Mouse (Mus musculus) embryonic facial prominence, embryonic 10.5 days (tissue): ENCODE measurements around the gene Hspb9. TPM values are rescaled to one million over a fixed set of nuclear protein-coding genes. Genes with fewer than 3 reads are reported as not detected.

Experiments used
- DNase-seq: peaks from one replicate; pipeline ENCODE4 v3.0.0-alpha.2; 2017; ENCODE audit warnings: low spot score
- H3K27ac ChIP-seq: fragments of 300-500 bp; sonication (generic); replicated peaks from 2 replicates; pipeline ENCODE4 v1.5.1; 2016; ENCODE audit warnings: mild to moderate bottlenecking
- H3K27me3 ChIP-seq: fragments of 300-500 bp; sonication (generic); replicated peaks from 2 replicates; pipeline ENCODE4 v1.6.1; 2016; ENCODE audit warnings: low read depth, mild to moderate bottlenecking; ENCODE audit not compliant: poor library complexity, severe bottlenecking
- H3K36me3 ChIP-seq: fragments of 300-500 bp; sonication (generic); replicated peaks from 2 replicates; pipeline ENCODE4 v1.6.1; 2016; ENCODE audit warnings: mild to moderate bottlenecking, moderate library complexity
- H3K4me1 ChIP-seq: fragments of 300-500 bp; sonication (generic); 2 replicates; pipeline ENCODE4 v1.6.1; 2016
- H3K4me3 ChIP-seq: fragments of 300-500 bp; sonication (generic); 2 replicates; pipeline ENCODE4 v1.5.1; 2016; ENCODE audit warnings: mild to moderate bottlenecking, moderate library complexity
- H3K9me3 ChIP-seq: fragments of 300-500 bp; sonication (generic); 2 replicates; pipeline ENCODE4 v1.6.1; 2016; ENCODE audit warnings: mild to moderate bottlenecking
- WGBS: fragments of 180-500 bp; shearing (Covaris S2); methylation state at CpG from one replicate; pipeline ENCODE4 v1.1.7; 2016; 5-methylcytosine and 5-hydroxymethylcytosine counted together
- polyA plus RNA-seq: library from polyadenylated mRNA; unstranded; fragments of >200 nt; fragmentation: Nextera tagmentation; extraction: Ambion mirVana; gene quantifications from 2 replicates; pipeline ENCODE4 v1.2.1, GENCODE M21; 2016

Hspb9 gene
- polyA plus RNA-seq, 1 experiment from 2014 or later: 0.56 TPM

DNA sequence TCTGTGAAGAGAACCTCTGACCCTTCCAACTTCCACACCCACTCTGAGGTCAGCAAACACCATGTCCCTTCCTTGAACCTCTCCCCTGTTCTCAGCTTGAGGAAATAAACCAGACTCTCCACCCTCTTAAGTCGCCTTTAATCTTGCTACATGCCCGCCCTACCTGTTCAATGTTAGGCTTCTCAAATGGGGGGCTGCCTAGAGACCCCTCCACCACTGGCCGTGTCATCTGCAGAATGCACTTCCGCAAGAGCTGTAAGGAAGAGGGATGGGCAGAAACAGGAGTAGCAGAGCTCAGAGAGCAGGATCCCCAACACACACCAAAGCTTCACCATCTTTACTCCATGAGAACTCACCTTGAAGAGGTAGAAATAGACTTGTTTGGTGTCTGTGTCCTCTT, 2.7 kb upstream of the Hspb9 start:
- Histone ChIP-seq H3K9me3 (no peaks in the 10 kb centered on the region), H3K36me3 (peaks cover 61% of the 10 kb centered on the region), H3K27me3 (no peaks in the 10 kb centered on the region), H3K4me1 (peaks cover 48% of the 10 kb centered on the region), H3K27ac (no peak overlapping the region), H3K4me3 (peak overlapping the region; percentile 97)
- no peak for DNase-seq
- WGBS: 85% methylated on average over 4 of the region's 4 CpGs

DNA sequence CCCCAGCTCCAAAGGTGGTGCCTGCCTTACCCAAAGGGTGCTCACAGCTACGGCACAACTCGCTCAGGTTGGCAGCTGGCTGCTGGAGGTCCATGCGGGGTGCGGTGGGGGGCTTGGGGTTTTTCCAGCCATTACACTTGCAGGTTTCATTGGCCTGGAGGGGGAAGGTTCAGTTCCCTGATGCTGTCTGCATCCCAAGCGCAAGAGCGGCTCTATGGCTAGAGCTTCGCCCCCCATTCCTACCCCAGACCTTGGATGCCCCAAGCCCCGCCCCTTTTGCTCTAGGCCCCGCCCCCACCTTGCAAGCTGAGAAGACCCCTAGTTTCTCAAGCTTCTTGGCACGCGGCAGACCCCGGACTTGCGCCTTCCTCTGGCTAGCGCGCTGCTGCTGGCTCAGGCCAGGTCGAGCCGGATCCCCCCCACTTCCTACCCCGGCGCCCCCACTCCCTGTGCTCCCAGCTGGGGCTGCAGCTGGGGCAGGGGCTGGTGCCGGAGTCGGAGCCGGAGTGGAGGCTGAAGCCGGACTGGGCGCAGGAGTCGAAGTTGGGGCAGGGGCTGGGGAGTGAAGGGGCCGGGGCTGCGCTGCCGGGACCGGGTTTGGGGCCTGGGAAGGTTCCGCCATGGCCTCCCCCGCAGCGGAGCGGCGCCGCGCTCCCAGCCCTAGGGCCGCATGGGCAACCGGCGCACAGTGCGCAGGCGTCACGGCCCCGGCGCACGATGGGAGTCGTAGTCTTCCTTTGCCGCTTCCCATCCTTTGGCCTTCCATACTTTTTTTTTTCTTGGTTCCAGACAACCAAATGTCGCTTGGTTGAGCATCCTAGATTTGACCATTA, 1.7 kb upstream of the Hspb9 start, which contains the start of gene Kat2a:
Gene Kat2a, minus strand, starts transcription at position 683 of the 833 bp plus-strand sequence.
- H3K27me3 ChIP-seq: no peaks in the 10 kb centered on the region
- 3% methylated on average over 48 of the region's 48 CpGs for WGBS

DNA sequence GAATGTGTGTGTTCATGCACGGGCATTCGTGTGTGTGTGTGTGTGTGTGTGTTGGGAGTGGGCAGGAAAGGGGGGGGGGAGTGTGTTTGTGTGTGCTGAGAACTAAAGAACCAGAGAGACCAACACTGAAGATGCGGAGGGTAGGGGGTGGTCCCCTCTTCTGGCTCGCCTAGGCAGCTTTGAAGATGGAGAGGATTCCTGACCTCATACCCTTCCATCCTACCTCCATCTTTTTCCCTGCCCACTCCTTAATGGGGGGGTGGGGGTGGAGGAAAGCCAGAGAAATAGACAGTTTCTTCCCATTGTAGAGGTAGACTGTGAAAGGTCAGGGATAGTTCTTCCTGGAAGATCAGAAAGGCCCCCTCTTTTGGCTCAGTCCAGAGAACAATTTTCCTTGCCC, 476 bp upstream of the Hspb9 start:
- no peak for DNase-seq
- Histone ChIP-seq H3K27ac (peak overlapping the region; percentile 99), H3K36me3 (peaks cover 61% of the 10 kb centered on the region), H3K4me3 (peak overlapping the region; percentile 97), H3K27me3 (no peaks in the 10 kb centered on the region), H3K4me1 (peaks cover 48% of the 10 kb centered on the region), H3K9me3 (no peaks in the 10 kb centered on the region)
- 56% methylated on average over 4 of the region's 4 CpGs for WGBS

More for the DNA sequence above, 1.7 kb upstream of the Hspb9 start, which contains the start of gene Kat2a:
- DNase-seq: peak; percentile 89
- Histone ChIP-seq H3K4me3 (peak within 1 kb of the TSS; percentile 97), H3K36me3 (peaks cover 61% of the 10 kb centered on the region), H3K27ac (peak within 1 kb of the TSS; percentile 99), H3K9me3 (no peaks in the 10 kb centered on the region), H3K4me1 (peaks cover 48% of the 10 kb centered on the region)

DNA sequence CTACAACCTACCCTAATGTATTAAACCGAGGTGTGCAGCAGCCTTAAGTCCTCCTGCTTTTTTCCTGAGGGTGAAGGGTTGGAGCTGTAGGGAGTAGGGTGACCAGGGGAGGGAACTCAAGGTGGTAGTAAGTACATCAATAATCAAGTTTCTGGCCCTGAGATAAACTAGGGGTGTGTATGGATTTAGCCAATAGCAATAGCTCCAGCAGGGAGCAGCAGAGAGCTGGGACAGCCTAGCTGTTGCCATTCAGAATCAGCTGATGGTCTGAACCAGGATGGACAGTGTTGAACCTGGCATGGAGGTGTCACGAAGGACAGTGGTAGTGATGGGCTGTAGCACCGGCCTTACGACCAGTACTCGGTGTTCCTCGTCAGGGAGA, 875 bp downstream of the Hspb9 start:
- Histone ChIP-seq H3K27me3 (no peaks in the 10 kb centered on the region), H3K27ac (peak overlapping the region; percentile 99), H3K4me3 (peak overlapping the region; percentile 97), H3K9me3 (no peaks in the 10 kb centered on the region), H3K4me1 (peaks cover 48% of the 10 kb centered on the region), H3K36me3 (peaks cover 61% of the 10 kb centered on the region)
- 51% methylated on average over 6 of the region's 6 CpGs for WGBS
- peak; percentile 75 for DNase-seq

DNA sequence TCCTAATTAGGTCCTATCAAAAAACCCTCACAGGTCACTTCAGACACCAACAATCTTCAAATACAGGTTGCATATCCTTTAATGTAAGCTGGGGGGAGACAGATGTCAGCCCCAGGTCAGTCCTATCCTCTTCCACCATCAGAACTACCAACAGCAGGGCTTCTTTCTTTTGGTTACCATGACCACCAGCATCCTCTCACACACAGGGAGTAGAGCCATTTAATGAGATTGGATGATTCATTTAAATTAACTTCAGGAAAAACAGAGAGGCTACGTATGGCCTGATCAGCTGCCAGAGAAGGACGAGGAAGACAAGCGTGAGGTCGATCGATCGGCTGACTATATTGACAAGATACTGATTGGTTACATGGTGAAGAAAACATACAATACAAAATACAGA, 1.3 kb downstream of the Hspb9 start:
- H3K36me3 ChIP-seq: peaks cover 61% of the 10 kb centered on the region
- H3K9me3 ChIP-seq: no peaks in the 10 kb centered on the region
- DNase-seq: no peak
- H3K4me1 ChIP-seq: peaks cover 48% of the 10 kb centered on the region
- H3K27ac ChIP-seq: no peak overlapping the region
- H3K4me3 ChIP-seq: no peak overlapping the region
- 88% methylated on average over 6 of the region's 6 CpGs for WGBS
- no peaks in the 10 kb centered on the region for H3K27me3 ChIP-seq

DNA sequence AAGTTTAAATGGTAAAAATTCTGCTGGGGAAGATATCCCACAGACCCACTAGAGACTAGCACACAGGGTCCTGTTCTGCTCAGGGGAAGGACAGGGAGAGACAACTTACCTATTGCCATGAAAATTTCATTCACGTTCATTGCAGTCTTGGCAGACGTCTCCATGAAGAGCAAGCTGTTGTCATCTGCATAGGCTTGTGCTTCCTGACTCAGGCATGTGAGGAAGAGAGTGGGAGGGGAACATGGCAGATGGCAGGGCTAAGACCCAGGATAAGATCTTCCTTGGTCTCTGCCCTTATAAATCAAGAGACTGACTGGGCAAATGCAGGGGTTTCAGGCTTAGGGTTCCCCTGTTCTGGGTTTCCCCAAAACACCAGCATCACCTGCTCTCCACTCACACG, 3.0 kb downstream of the Hspb9 start:
- no peak for DNase-seq
- no peak overlapping the region for H3K4me3 ChIP-seq
- no peaks in the 10 kb centered on the region for H3K27me3 ChIP-seq
- peaks cover 53% of the 10 kb centered on the region for H3K36me3 ChIP-seq
- H3K27ac ChIP-seq: no peak overlapping the region
- peaks cover 43% of the 10 kb centered on the region for H3K4me1 ChIP-seq
- H3K9me3 ChIP-seq: no peaks in the 10 kb centered on the region
- WGBS: 90% methylated on average over 3 of the region's 3 CpGs

DNA sequence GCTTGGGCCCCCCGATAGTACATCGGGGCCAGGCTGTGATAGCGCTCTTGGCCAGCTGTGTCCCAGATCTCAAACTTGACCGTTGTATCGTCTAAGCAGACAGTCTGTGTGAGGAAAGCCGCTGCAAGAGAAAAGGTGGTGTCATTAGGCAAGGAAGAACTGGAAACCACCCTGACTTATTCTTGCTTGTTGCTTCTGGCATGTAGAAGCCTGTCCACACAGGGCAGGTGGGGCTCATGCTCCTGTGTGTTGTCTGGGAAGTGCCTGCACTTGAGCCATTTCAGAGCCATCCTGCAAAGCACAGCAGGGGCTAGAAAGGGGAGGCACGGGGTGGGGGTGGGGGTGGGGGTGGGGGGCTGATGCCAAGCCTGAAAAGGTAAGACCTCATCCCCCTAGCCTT, 4.8 kb downstream of the Hspb9 start:
- Histone ChIP-seq H3K27me3 (no peaks in the 10 kb centered on the region), H3K4me3 (no peak overlapping the region), H3K9me3 (no peaks in the 10 kb centered on the region), H3K4me1 (peaks cover 38% of the 10 kb centered on the region), H3K36me3 (peaks cover 53% of the 10 kb centered on the region), H3K27ac (no peak overlapping the region)
- 91% methylated on average over 7 of the region's 7 CpGs for WGBS
- DNase-seq: no peak

DNA sequence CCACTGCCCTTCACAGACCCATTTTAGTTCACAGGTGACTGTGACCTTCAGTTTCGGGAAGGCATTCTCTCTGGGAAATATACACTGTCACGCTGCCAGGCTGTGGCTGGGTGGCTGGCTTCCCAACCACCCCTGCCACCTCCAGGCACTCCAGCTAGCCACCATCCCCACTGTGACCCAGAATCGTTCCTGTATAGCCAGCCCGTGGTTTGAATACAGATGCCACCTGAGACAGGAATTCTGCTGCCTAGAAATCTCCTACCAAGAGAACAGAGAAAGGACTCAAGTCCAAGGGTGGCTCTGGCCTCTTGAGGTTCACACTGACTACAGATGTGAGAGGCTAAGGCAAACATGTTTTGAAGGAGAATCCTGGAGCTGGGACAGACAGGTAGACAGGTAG, 5.2 kb downstream of the Hspb9 start:
- no peak for DNase-seq
- WGBS: 85% methylated on average over 4 of the region's 4 CpGs
- Histone ChIP-seq H3K27ac (no peak overlapping the region), H3K9me3 (no peaks in the 10 kb centered on the region), H3K36me3 (peaks cover 53% of the 10 kb centered on the region), H3K4me1 (peaks cover 34% of the 10 kb centered on the region), H3K27me3 (no peaks in the 10 kb centered on the region), H3K4me3 (no peak overlapping the region)

DNA sequence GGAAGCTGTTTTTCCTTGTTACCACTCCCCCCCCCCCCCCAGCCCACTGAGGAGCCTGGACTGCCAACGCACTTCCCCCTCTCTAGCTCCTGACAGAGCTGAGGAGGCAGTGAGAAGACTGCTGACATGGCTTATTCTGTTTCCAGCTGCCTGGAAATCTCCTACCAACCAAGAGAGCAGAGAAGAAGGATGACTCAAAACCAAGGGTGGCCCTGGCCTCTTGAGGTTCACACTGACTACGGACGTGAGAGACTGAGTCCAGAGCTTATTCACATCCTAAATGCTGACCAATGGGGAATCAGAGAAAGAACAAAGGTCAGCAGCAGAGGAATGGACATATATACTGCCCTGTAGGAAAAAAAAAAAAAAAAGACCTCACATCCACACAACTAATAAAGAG, 5.7 kb downstream of the Hspb9 start:
- Histone ChIP-seq H3K27ac (no peak overlapping the region), H3K4me1 (peaks cover 32% of the 10 kb centered on the region), H3K27me3 (no peaks in the 10 kb centered on the region), H3K36me3 (peaks cover 53% of the 10 kb centered on the region), H3K4me3 (no peak overlapping the region), H3K9me3 (no peaks in the 10 kb centered on the region)
- 90% methylated on average over 3 of the region's 3 CpGs for WGBS
- no peak for DNase-seq

DNA sequence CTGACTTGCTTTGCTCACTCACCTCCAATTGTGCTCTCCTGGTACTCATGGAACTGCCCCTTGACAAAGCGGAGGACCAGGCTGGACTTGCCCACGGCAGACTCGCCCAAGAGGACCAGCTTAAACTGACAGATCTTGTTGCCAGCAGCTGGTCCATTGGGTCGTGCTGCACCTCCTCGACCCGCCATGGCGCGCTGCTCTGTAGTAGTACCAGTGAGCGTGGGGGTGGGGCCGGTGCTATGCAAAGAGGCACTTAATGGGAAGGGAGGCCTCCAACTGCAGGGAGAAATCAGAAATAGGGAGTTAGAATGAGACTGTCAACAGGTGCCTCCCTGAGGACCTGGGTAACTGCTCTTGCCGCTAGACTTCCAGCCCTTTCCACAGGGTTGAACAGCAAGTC, 6.2 kb downstream of the Hspb9 start:
- no peaks in the 10 kb centered on the region for H3K9me3 ChIP-seq
- H3K4me1 ChIP-seq: peaks cover 32% of the 10 kb centered on the region
- no peak overlapping the region for H3K27ac ChIP-seq
- no peak overlapping the region for H3K4me3 ChIP-seq
- H3K27me3 ChIP-seq: no peaks in the 10 kb centered on the region
- peaks cover 52% of the 10 kb centered on the region for H3K36me3 ChIP-seq
- WGBS: 89% methylated on average over 11 of the region's 11 CpGs
- DNase-seq: no peak

DNA sequence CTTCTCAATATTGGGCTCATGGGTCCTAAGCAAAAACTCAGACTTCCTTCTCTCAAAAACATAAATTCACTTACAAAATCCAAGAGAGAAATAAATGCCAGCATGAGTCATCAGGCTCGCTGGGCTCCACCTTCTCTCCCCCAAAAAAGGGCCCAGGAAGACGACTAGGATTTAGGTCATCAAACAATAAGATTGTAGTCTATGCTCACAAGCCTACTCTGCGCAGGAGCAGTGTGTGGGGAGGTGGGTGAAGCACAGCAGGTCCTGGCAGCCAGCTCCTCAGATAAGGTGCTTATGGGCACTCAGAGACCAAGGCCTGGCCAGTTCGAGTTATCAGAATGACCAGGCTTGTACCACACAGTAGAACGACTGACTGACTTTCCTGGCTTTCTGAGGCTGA, 6.7 kb downstream of the Hspb9 start:
- no peak for DNase-seq
- Histone ChIP-seq H3K36me3 (peaks cover 47% of the 10 kb centered on the region), H3K4me1 (peaks cover 32% of the 10 kb centered on the region), H3K4me3 (no peak overlapping the region), H3K27me3 (no peaks in the 10 kb centered on the region), H3K9me3 (no peaks in the 10 kb centered on the region), H3K27ac (no peak overlapping the region)
- 86% methylated on average over 5 of the region's 5 CpGs for WGBS

DNA sequence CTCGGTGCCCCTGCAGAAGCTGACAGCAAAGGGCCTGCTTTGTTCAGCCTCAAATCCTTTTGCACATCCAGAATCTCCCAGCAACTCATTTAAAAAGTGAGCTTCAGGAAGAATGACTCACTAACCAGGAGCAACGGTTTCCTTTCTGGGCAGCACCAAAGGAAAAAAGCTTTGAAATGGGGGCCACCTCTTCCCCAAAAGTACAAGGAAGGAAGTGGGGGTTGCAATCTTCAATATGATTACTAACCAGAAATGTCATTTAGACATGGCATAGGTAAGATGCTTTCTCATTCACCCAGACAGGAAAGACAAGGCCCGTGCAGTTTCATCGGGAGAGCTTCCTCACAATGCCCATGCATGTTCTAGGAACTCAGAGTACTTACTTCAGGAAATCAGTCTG, 7.6 kb downstream of the Hspb9 start:
- WGBS: 70% methylated on average over 4 of the region's 4 CpGs
- Histone ChIP-seq H3K4me3 (no peak overlapping the region), H3K27me3 (no peaks in the 10 kb centered on the region), H3K36me3 (peaks cover 38% of the 10 kb centered on the region), H3K9me3 (no peaks in the 10 kb centered on the region), H3K27ac (peak overlapping the region; percentile 7; the same call in 1 of the 2 replicates), H3K4me1 (peaks cover 32% of the 10 kb centered on the region)
- no peak for DNase-seq

DNA sequence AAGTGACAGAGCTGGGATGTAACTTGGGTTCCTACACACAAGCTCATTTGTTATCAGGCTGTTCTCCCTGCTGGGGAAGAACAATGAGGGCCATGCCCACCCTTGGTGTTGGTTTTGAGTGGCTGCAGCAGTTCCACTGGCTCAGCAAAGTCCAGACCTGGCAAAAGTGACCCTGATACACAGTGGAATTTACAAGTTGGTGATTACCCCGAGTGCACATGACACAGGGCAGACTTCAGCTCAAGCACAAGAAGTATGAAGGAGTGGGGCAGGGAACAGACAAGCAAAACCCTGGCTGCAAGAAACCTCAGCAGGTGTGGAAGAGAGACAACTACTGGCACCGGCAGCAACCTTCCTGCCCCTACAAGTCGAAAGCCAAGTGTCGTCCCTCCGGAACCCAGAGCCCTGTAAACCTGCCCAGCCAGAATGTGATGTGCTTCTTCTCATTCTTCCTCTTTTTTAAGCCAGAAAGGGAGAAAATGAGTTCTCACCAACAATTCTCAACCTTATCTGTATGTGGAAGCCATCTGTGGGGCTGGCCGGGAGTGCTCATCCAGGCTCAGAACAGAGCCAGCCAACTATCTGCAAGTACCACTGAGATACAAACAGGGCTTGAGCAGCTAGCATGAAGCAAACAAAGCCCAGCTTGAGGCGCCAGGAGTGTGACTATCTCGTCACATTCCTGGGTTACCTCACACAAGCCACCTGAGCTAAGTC, 8.3 kb downstream of the Hspb9 start:
- H3K4me1 ChIP-seq: peaks cover 32% of the 10 kb centered on the region
- H3K27ac ChIP-seq: no peak overlapping the region; the same call in 1 of the 2 replicates
- no peak overlapping the region for H3K4me3 ChIP-seq
- H3K27me3 ChIP-seq: no peaks in the 10 kb centered on the region
- peaks cover 31% of the 10 kb centered on the region for H3K36me3 ChIP-seq
- WGBS: 76% methylated on average over 8 of the region's 8 CpGs
- H3K9me3 ChIP-seq: no peaks in the 10 kb centered on the region
- DNase-seq: no peak
